Mouse (Mus musculus) yolk sac, embryonic 10.5 days (tissue): ENCODE data around the gene Hist1h2bm.

Source experiments
- DNase-seq: peaks from one replicate; pipeline ENCODE4 v3.0.0-alpha.2; 2017; ENCODE audit warnings: low spot score

Gene Hist1h2bm

DNA sequence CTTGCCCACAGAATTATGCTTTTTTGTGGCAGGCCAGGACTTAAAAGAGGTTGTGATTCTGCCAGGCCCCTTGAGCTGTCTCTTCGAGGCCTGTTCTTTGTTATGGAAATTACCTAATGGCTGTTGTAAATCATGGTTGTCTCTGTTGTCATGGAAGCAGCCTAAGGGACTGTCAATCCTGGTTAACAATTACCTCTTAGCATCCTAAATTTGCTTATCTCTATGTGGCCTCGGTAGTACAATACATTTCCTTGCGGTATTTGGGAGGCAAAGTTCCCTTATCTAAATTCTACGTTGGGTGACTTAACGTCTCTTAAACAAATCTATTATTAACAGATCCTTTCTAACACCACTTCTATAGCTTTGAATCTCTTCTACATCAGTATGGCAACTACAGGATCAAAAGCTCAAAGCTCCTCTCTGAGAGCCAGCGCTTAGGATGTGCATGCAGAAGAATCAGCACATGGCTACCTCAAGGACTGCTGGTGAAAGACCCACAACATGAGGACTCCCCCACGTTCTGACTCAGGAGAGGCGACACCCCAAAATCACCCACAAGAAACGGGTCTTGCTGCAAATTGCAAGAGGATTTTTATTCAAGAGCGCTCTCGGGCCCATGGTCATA is 6.2 kb downstream of the Hist1h2bm start:
- peak; percentile 53 for DNase-seq

DNA sequence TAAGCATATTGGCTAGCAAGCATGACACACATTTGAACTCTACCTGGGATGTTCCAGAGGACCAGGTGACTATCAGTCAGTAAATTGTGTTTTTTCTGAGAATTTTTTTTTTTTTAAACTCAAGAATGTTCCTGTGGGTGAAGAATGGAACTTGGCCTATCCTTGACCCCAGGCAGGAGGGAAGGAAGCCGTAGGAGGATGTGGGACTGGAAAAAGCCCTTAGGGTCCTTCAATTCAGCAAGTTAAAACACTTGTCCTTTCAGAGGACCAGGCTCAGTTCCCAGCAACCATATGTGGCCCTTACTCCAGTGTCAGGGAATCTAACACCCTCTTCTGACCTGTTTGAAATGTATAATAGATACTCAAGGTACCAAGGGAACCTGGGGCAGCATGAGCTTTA is 7.7 kb downstream of the Hist1h2bm start:
- DNase-seq = no peak

DNA sequence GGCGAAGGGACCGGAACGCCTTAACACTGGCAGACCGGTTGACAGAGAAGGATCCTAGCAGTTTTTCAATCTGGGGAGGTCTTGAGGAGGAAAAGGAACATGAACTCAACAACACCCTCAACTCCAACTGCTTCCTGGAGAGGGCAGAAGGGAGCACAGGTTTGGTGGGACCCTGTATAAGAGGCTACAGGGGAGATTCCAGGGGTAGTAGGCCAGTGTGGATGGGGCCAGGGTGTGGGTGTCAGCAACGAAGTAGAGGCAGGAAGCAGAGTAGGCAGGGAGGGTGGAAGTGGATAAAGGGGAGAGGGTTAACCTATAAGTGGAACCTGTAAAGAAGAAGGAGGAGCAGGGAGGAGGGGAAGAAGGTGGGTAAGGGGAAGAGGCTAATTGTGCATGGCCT is 11.6 kb downstream of the Hist1h2bm start:
- no peak for DNase-seq

DNA sequence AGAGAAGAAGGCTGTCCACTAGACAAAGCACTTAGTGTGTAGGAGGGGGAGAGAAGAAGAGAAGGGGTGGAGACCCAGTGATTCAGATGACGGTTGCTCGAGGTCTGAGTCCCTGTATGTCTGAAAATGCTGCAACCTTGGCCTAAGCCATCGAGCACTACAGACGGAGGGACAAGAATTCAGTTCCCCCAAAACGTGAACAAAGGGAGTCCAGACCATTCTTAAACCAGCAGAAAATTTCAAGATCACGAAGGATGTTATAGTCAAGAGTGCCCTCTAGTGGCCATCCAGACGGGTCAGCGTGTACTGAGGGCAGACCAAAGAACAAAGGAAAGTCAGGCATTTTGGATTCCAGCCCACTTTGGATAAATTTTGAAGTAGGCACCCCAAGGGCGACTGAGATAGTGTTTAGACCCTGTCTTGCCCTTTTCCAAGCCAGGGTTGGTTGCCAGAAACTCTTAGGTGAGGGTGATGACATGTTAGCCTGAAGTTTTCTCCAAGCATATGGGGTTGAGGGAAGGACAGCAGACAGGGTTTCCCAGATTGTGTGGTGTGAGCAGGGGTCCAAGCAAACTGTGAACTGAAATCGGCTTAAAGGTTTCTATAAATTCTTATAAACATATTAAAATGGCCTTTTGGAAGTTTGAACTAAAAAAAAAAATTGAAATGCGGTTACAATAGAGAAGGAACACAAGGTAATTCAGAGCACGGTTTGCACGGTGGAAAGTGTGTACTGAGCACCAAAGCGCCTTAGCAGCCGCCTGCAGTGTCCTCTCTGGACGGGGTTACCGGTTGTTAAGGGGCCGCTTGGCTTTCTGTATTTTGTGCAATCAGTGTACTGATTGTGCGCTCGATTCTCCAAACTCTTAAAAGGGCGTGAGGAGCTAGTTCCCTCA is 12.4 kb downstream of the Hist1h2bm start:
- DNase-seq = peak; percentile 85

DNA sequence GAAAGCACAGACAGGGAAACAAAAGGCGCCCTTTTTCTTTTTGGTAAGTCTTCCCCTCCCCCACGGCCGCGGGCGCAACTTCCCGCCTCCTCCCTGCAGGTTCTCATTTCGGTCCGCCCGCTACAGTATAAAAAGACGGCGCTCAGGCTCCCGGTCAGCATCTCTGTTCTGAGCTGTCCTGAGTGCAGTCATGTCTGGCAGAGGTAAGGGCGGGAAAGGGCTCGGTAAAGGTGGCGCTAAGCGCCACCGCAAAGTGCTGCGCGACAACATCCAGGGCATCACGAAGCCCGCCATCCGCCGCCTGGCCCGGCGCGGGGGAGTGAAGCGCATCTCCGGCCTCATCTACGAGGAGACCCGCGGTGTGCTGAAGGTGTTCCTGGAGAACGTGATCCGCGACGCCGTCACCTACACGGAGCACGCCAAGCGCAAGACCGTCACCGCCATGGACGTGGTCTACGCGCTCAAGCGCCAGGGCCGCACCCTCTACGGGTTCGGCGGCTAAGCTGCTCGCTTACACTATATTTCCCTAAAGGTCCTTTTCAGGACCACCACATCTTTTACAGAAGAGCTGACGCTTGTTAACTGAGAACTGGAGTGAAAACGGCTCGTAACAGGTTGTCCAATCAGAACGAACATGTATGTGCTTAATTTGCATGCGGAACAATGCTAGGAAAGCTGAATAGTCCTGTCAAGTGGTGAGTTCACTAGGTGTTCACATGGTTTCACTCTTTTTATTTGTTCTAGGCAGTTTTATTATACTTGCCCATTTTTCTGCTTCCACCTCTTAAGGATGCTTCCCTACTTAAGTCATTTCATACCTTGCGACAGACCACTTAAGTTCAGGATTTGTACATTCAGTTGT is 13.3 kb downstream of the Hist1h2bm start, which contains the start of gene Hist1h4j:
Hist1h4j (plus strand) TSS at position 159 of the 862 bp plus-strand sequence.
- DNase-seq = peak; percentile 92

DNA sequence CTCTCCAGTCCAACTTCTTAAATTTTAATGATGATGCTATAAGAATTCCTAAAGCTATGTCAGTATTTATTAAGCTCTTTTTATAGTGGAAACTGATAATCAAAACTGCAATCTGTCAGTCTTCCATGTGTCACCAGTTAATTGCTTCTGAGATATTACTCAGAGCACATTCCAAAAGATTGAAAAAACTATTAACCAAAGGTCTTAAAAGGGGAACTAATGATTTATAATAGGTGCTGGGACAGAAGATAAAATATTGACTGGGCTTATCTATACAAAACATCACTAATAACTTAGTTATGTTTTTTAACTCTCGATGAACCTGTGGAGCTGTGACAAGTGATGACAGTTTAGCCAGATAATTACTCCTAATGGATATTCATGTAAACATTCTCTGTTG is 23.2 kb downstream of the Hist1h2bm start:
- no peak for DNase-seq

DNA sequence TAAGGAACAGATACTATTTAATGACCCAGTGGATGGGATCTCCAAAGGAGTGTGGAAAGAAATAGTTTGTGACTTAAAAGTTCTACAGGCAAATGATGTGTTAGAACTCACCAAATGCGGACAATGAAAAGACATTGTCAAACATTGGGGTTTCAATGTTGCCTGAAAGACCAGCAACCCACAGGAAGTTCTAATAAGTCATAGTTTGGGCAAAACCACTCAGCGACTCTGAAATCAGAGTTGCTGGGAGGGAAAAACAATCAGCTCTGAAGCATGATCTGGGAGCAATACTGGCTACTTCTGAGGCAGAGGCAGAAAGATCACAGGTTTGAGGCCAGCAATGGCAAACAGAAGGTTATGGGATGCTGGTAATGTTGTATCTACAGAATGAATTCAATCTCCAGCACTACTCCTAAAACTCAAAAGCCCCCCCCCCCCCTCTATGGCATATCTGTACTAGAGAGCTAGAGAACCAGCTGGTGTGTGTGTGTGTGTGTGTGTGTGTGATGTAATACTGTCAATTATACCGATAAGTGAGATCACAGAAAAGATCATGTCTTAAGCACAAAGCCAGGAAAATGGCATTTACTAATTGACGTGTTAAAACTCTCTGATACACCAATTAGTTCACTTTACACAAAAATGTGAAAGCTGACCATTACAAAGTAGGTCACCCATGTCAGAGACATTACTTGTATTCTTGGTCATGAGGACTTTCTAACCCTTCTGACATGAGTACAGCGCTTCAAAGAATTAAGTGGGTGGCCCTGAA is 27.7 kb downstream of the Hist1h2bm start:
- peak; percentile 51 for DNase-seq

DNA sequence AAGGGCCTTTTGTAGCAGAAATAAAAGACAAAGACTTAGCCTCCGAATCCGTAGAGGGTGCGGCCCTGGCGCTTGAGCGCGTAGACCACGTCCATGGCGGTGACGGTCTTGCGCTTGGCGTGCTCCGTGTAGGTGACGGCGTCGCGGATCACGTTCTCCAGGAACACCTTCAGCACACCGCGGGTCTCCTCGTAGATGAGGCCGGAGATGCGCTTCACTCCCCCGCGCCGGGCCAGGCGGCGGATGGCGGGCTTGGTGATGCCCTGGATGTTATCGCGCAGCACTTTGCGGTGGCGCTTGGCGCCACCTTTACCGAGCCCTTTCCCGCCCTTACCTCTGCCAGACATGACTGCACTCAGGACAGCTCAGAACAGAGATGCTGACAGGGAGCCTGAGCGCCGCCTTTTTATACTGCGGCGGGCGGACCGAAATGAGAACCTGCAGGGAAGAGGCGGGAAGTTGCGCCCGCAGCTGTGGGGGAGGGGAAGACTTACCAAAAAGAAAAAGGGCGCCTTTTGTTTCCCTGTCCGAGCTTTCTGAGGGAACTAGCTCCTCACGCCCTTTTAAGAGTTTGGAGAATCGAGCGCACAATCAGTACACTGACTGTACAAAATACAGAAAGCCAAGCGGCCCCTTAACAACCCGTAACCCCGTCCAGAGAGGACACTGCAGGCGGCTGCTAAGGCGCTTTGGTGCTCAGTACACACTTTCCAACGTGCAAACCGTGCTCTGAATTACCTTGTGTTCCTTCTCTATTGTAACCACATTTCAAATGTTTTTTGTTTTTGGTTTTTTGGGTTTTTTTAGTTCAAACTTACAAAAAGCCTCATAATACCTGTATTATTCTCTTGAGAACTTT is 28.5 kb downstream of the Hist1h2bm start, which contains the start of gene Hist1h4k:
Hist1h4k (minus strand) TSS at position 347 of the 859 bp plus-strand sequence.
- peak; percentile 94 for DNase-seq

DNA sequence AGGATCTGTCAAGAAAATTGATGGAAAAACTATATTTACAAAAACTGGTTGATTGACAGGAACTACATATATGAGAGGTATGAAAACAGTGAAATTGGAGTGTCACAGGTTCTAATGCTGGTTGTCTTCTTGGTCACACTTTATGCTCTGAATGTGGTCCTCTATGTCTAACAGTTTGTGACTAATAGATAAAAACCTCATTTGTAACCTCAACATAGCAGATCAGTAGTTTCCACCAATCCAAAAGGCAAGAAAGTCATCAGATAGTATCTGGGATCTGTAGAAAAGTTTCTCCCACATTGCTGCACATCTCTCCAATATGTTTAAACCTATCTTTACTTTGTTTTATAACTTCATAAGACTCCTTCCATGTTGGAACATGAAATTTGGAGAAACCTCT is 29.6 kb downstream of the Hist1h2bm start:
- DNase-seq = no peak

DNA sequence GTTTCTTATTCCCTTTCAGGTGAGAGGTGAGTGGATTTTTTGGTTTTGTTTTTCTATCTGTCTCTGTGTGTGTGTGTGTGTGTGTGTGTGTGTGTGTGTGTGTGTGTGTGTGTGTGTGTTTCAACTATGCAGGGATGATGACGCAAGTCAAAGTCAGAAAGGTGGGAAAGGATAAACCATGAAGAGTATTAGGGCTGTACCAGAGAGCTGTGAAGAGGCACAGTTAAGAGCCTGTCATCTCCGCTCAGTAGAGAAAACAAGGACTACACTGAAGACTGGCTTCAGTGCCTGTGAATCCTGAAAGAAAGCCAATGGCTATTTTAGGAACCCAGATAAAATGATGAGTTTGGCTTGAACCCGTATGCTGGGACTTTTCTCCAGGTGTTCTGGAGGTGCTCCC is 30.0 kb downstream of the Hist1h2bm start:
- no peak for DNase-seq

DNA sequence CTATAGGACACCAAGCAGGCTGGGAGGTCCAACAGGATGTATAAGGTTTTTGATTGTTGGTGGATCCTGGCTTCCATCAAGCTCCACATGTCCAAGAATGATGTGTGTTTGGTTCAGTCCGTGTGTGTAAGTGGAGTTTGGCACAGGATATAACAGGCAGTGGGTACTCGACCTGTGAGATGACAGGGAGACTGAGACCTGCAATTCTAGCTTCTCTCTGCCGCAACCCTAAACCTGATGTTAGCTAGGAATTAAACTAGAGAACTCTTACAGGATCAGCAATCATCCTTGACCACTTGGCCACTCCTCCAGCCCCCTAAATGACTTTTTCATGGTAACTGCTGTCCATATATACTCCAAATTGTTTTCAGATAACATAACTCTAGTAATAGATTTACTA is 30.5 kb downstream of the Hist1h2bm start:
- peak; percentile 20 for DNase-seq

DNA sequence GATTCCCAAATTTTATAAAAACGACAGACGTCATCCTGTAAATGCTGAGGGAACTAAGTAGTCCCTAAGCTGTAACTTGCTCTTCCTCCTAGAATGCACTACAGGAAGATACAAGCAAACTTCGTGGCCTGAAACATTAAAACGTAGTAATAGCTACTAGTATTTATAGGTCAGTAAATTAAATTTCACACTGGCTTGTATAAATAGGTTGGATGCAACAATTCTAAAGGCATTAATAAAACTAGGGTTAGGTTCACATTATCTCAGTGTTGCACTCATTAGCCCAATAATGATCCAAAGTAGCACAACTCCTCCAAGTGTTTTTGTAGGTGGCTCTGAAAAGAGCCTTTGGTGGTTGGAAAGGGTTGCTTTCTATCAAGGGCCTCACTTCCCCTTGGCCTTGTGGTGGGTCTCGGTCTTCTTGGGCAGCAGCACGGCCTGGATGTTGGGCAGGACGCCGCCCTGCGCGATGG is 31.2 kb downstream of the Hist1h2bm start:
- peak; percentile 51 for DNase-seq

DNA sequence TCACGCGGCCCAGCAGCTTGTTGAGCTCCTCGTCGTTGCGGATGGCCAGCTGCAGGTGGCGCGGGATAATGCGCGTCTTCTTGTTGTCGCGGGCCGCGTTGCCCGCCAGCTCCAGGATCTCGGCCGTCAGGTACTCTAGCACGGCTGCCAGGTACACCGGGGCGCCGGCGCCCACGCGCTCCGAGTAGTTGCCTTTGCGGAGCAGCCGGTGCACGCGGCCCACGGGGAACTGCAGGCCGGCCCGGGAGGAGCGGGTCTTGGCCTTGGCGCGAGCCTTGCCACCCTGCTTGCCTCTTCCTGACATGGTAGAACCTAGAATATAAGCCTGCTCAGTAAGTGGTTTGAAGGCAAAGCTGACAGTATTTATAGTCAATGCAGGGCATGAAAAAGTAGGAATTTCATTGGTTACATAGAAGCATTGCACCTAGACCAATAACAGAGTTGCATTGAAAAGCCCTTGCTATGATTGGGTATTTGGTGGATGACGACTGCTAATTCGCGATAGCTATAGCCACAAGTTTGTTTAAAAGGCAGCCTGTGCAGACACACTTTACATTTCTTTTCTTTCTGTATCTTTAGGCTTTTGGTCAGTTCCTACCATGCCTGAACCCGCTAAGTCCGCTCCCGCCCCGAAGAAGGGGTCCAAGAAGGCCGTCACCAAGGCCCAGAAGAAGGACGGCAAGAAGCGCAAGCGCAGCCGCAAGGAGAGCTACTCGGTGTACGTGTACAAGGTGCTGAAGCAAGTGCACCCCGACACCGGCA is 31.9 kb downstream of the Hist1h2bm start, which contains the start of the genes Hist1h2ak and Hist1h2bn:
Hist1h2ak (minus strand) TSS at position 304 of the 762 bp plus-strand sequence.
Hist1h2bn (plus strand) TSS at position 600 of the 762 bp plus-strand sequence.
- peak; percentile 92 for DNase-seq

DNA sequence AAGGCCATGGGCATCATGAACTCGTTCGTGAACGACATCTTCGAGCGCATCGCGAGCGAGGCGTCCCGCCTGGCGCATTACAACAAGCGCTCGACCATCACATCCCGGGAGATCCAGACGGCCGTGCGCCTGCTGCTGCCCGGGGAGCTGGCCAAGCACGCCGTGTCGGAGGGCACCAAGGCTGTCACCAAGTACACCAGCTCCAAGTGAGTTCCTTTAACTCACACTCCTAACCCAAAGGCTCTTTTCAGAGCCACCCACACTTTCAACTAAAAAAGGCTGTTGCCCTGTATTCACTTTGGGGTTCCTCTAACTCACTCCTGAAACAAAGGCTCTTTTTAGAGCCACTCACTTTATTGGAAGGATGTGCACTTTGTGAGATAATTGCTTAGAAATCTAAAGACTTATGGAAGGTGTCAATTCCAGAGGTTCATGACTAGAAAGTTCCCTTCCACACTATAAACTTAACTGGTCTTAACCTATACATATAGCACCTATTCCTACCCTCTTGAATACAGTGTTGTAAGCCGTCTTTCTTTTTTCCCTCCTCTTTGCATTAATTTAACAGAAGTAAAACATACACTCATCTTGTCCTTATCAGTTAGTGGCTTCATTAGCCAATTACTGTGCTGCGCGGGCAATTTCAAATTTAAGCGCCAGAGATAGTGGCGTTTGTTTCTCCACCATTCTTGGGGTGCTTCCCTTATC is 32.6 kb downstream of the Hist1h2bm start:
- DNase-seq = peak; percentile 51

DNA sequence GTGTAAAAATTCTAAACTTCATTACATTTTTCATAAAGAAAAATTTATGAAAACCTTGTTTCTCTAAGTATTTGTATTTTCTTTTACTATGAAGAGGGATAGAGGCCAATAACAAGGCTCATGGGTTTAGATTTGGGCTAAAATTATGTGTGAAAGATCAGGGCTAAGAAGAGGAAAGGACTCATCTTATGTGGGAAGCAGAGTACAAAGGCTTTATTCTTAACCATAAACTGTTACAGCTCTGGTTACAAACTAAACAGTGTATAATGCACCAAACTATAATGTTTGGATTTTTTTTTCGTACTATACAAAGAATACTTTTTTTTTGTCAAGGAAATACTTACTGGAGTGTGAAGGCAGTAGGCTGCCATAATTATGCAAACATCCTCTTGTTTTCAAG is 33.9 kb downstream of the Hist1h2bm start:
- DNase-seq = no peak
